11 mouse cellular contexts compared by ENCODE assay signal in genomic region chr10:80490051-80490450, GRCm38 (mm10). TPM values are rescaled to one million over a fixed set of nuclear protein-coding genes. Genes with fewer than 3 reads are reported as not detected.
A peak's percentile ranks its signal among the peaks of the same experiment; 100 is the strongest.
DNase-seq lines count a peak whose midpoint lies in the region; ATAC-seq and TF ChIP-seq lines count a peak whose summit lies in the region.
"Had no signal": no experiment of that assay in that cellular context is flagged by ENCODE, and none has a peak within 500 bp of the region (broad histone marks: within the 10 kb centered on the region; RNA-seq: fewer than 3 reads in every experiment).

No protein-coding gene starts in this region.

- H3K9me3 ChIP-seq in lung, postnatal 0 days (ENCODE audit: low read length): no peaks in the 10 kb centered on the region
- no peaks in the 10 kb centered on the region for H3K9me3 ChIP-seq in midbrain, embryonic 15.5 days

- no peak for TF ChIP-seq EP300 in lung, postnatal 0 days (IDR thresholded peaks at IDR 0.05)

- WGBS in lung, postnatal 0 days: 3% methylated on average over 22 of the region's 22 CpGs
- WGBS in midbrain, embryonic 15.5 days: 1% methylated on average over 22 of the region's 22 CpGs

- H3K36me3 ChIP-seq in lung, postnatal 0 days (ENCODE audit: insufficient read depth, low read length): no peaks in the 10 kb centered on the region
- H3K36me3 ChIP-seq in midbrain, embryonic 15.5 days (replicated peaks): no peaks in the 10 kb centered on the region
- H3K36me3 ChIP-seq: embryonic facial prominence, embryonic 12.5 days had no signal

- intact Hi-C loops in heart, postnatal 14 days (cut with DNase I): no loop called here

- peak; percentile 21 for DNase-seq in adrenal gland, adult 8-10 months
- DNase-seq in adrenal gland, postnatal 4 days (ENCODE audit: low spot score in 2 of 2): no peak
- DNase-seq in gastrocnemius, adult 18-20 months (ENCODE audit: low spot score): peak; percentile 84
- DNase-seq in heart, postnatal 14 days: peak; percentile 77 to 83
- DNase-seq in lung, postnatal 0 days (ENCODE audit: low spot score): peak; percentile 68
- no peak for DNase-seq in cerebellum, adult 11 months

- ATAC-seq in lung, postnatal 0 days: peak; percentile 80
- ATAC-seq in erythroblast, adult 5-6 weeks (replicated peaks; ENCODE audit: low FRiP score, poor library complexity, severe bottlenecking): no peak
- no peak for ATAC-seq in midbrain, embryonic 15.5 days (replicated peaks)

- peak overlapping the region; percentile 27; the same call in 1 of the 2 replicates for H3K4me2 ChIP-seq in lung, postnatal 0 days (replicated peaks; ENCODE audit: low read depth, low read length)
- H3K4me2 ChIP-seq in midbrain, embryonic 15.5 days: no peak overlapping the region
- H3K4me2 ChIP-seq: embryonic facial prominence, embryonic 12.5 days had no signal

- no peak overlapping the region for H3K9ac ChIP-seq in lung, postnatal 0 days (replicated peaks; ENCODE audit: low read depth)
- H3K9ac ChIP-seq in midbrain, embryonic 15.5 days: no peak overlapping the region
- H3K9ac ChIP-seq: embryonic facial prominence, embryonic 12.5 days had no signal

- no peak overlapping the region for H3K27ac ChIP-seq in lung, postnatal 0 days (ENCODE audit: low read length)
- H3K27ac ChIP-seq in midbrain, embryonic 15.5 days: no peak overlapping the region
- H3K27ac ChIP-seq: embryonic facial prominence, embryonic 12.5 days; macrophage had no signal

- no peak overlapping the region for H3K4me3 ChIP-seq in lung, postnatal 0 days (ENCODE audit: low read depth, low read length)
- H3K4me3 ChIP-seq in midbrain, embryonic 15.5 days: no peak overlapping the region
- H3K4me3 ChIP-seq: embryonic facial prominence, embryonic 12.5 days had no signal

- no peak for TF ChIP-seq CTCF in lung, postnatal 0 days (IDR thresholded peaks at IDR 0.05)

- peaks cover 55% of the 10 kb centered on the region for H3K27me3 ChIP-seq in lung, postnatal 0 days (replicated peaks; ENCODE audit: insufficient read depth, low read length)
- peaks cover 70% of the 10 kb centered on the region for H3K27me3 ChIP-seq in midbrain, embryonic 15.5 days (replicated peaks)

- peaks cover 5% of the 10 kb centered on the region for H3K4me1 ChIP-seq in lung, postnatal 0 days (ENCODE audit: insufficient read depth, low read depth, low read length)
- peaks cover 9% of the 10 kb centered on the region for H3K4me1 ChIP-seq in midbrain, embryonic 15.5 days

RNA-seq across cellular contexts. Expression of gene Onecut3, which starts 4.6 kb away (rescaled TPM):
- total RNA-seq in adrenal gland, adult 8-10 months (2022): not detected
- not detected for total RNA-seq in adrenal gland, postnatal 4 days (2021)
- total RNA-seq in gastrocnemius, adult 18-20 months (2021): not detected
- total RNA-seq in heart, postnatal 14 days (2021): not detected
- not detected in 2 replicates for polyA plus RNA-seq in lung, postnatal 0 days (2015; fragmentation: Nextera tagmentation; extraction: Ambion mirVana)
- total RNA-seq in erythroblast, adult 5-6 weeks (2015; ENCODE audit: low replicate concordance): not detected in 2 replicates
- total RNA-seq in erythroblast, adult 5-6 weeks (2017; ENCODE audit: low replicate concordance): not detected in 2 replicates
- 1.9 and 2.6 TPM in 2 replicates for polyA plus RNA-seq in midbrain, embryonic 15.5 days (2015; fragmentation: Nextera tagmentation; extraction: Ambion mirVana)
- polyA plus RNA-seq: macrophage had no signal

RNA-seq across cellular contexts. Expression of gene Atp8b3, which starts 48.9 kb away (rescaled TPM):
- total RNA-seq in adrenal gland, adult 8-10 months (2022): 1 to 10 TPM; 1.2 to 3.0 (median 1.9) TPM
- under 1 TPM; 0.50 to 0.82 TPM for total RNA-seq in adrenal gland, postnatal 4 days (2021)
- not detected for total RNA-seq in gastrocnemius, adult 18-20 months (2021)
- not detected for total RNA-seq in heart, postnatal 14 days (2021)
- polyA plus RNA-seq in lung, postnatal 0 days (2015; fragmentation: Nextera tagmentation; extraction: Ambion mirVana): 0.04 and 0.10 TPM in 2 replicates
- total RNA-seq in erythroblast, adult 5-6 weeks (2015; ENCODE audit: low replicate concordance): not detected in 2 replicates
- 0.43 TPM in 1 of 2 replicates, not detected in the other for total RNA-seq in erythroblast, adult 5-6 weeks (2017; ENCODE audit: low replicate concordance)
- polyA plus RNA-seq in midbrain, embryonic 15.5 days (2015; fragmentation: Nextera tagmentation; extraction: Ambion mirVana): 0.90 and 1.2 TPM in 2 replicates
- polyA plus RNA-seq: macrophage; small intestine, adult 2 months had no signal

RNA-seq across cellular contexts. Expression of gene Tcf3, which starts 56.6 kb away (rescaled TPM):
- total RNA-seq in adrenal gland, adult 8-10 months (2022): 10 to 100 TPM; 56.7 to 75.7 (median 66.8) TPM
- total RNA-seq in adrenal gland, postnatal 4 days (2021): 100 to 1,000 TPM; 112 to 116 TPM
- total RNA-seq in gastrocnemius, adult 18-20 months (2021): 10 to 100 TPM; 11.2 to 11.3 TPM
- 10 to 100 TPM; 31.7 to 32.5 TPM for total RNA-seq in heart, postnatal 14 days (2021)
- 34.7 and 36.2 TPM in 2 replicates for polyA plus RNA-seq in lung, postnatal 0 days (2015; fragmentation: Nextera tagmentation; extraction: Ambion mirVana)
- total RNA-seq in erythroblast, adult 5-6 weeks (2015; ENCODE audit: low replicate concordance): 30.7 and 31.1 TPM in 2 replicates
- 27.9 and 39.6 TPM in 2 replicates for total RNA-seq in erythroblast, adult 5-6 weeks (2017; ENCODE audit: low replicate concordance)
- 44.9 and 55.8 TPM in 2 replicates for polyA plus RNA-seq in midbrain, embryonic 15.5 days (2015; fragmentation: Nextera tagmentation; extraction: Ambion mirVana)

Comparison
In these comparisons a context has a peak if more than half of its experiments do, and no peak if none do; other contexts are left out.
1. DNase-seq: peak in adrenal gland, adult 8-10 months (single experiment), gastrocnemius, adult 18-20 months (single experiment), heart, postnatal 14 days (2 of 2) and lung, postnatal 0 days (single experiment); none in adrenal gland, postnatal 4 days (0 of 2) and cerebellum, adult 11 months (single experiment).